Mouse (Mus musculus) stomach, embryonic 15.5 days (tissue): ENCODE measurements around the gene Lhx1. TPM values are rescaled to one million over a fixed set of nuclear protein-coding genes. Genes with fewer than 3 reads are reported as not detected.

Source experiments
- ATAC-seq: fragments of 200-750 bp; cut with Nextera tagmentation; 2 replicates; pipeline ENCODE4 v1.8.0; 2017; ENCODE audit warnings: low read depth, moderate number of reproducible peaks, moderate TSS enrichment; ENCODE audit not compliant: insufficient read depth, low FRiP score
- H3K27ac ChIP-seq: fragments of 300-500 bp; sonication (generic); 2 replicates; pipeline ENCODE4 v1.5.1; 2015; ENCODE audit warnings: mild to moderate bottlenecking, inconsistent platforms
- H3K27me3 ChIP-seq: fragments of 300-500 bp; sonication (generic); replicated peaks from 2 replicates; pipeline ENCODE4 v1.6.1; 2015; ENCODE audit warnings: inconsistent platforms
- H3K36me3 ChIP-seq: fragments of 300-500 bp; sonication (generic); 2 replicates; pipeline ENCODE4 v1.6.1; 2015; ENCODE audit warnings: inconsistent platforms
- H3K4me1 ChIP-seq: fragments of 300-500 bp; sonication (generic); 2 replicates; pipeline ENCODE4 v1.6.1; 2015; ENCODE audit warnings: inconsistent platforms
- H3K4me2 ChIP-seq: fragments of 300-500 bp; sonication (generic); 2 replicates; pipeline ENCODE4 v1.6.1; 2015; ENCODE audit warnings: mild to moderate bottlenecking, inconsistent platforms
- H3K4me3 ChIP-seq: fragments of 300-500 bp; sonication (generic); replicated peaks from 2 replicates; pipeline ENCODE4 v1.5.1; 2015; ENCODE audit warnings: inconsistent platforms
- H3K9ac ChIP-seq: fragments of 300-500 bp; sonication (generic); 2 replicates; pipeline ENCODE4 v1.6.1; 2015; ENCODE audit warnings: inconsistent platforms
- H3K9me3 ChIP-seq: fragments of 300-500 bp; sonication (generic); 2 replicates; pipeline ENCODE4 v1.6.1; 2016; ENCODE audit warnings: inconsistent platforms
- WGBS: fragments of 180-500 bp; shearing (Covaris S2); methylation state at CpG from one replicate; pipeline ENCODE4 v1.1.7; 2015; 5-methylcytosine and 5-hydroxymethylcytosine counted together
- polyA plus RNA-seq: library from polyadenylated mRNA; unstranded; fragments of >200 nt; fragmentation: Nextera tagmentation; extraction: Ambion mirVana; gene quantifications from 2 replicates; pipeline ENCODE4 v1.2.1, GENCODE M21; 2015

The Lhx1 gene
- 0.40 and 0.42 TPM in 2 replicates for polyA plus RNA-seq

GRCm38 (mm10) chr11:84525421-84526274 lies at the start of gene Lhx1:
Gene Lhx1, minus strand, starts transcription at chr11:84525535.
- Histone ChIP-seq H3K27ac (no peak within 1 kb of the TSS), H3K9ac (no peak within 1 kb of the TSS), H3K4me2 (peak within 1 kb of the TSS; percentile 85), H3K27me3 (peaks cover 98% of the 10 kb centered on the region), H3K9me3 (no peaks in the 10 kb centered on the region), H3K36me3 (no peaks in the 10 kb centered on the region), H3K4me3 (peak within 1 kb of the TSS; percentile 41), H3K4me1 (peaks cover 41% of the 10 kb centered on the region)
- WGBS = under 1% methylated on average over 64 of the region's 64 CpGs
- ATAC-seq = no peak

- no peaks in the 10 kb centered on the region for H3K36me3 ChIP-seq
- H3K4me1 ChIP-seq = no peaks in the 10 kb centered on the region
- no peak overlapping the region for H3K27ac ChIP-seq
- H3K4me3 ChIP-seq = no peak overlapping the region
- H3K27me3 ChIP-seq = no peaks in the 10 kb centered on the region
- WGBS = 49% methylated on average over 8 of the region's 8 CpGs
- H3K4me2 ChIP-seq = no peak overlapping the region
- H3K9me3 ChIP-seq = no peaks in the 10 kb centered on the region
- no peak for ATAC-seq
- H3K9ac ChIP-seq = no peak overlapping the region
Measured at GRCm38 (mm10) chr11:84574834-84575233, 49.5 kb upstream of the Lhx1 start.

GRCm38 (mm10) chr11:84573637-84574036 lies 48.3 kb upstream of the Lhx1 start:
- Histone ChIP-seq H3K36me3 (no peaks in the 10 kb centered on the region), H3K4me3 (no peak overlapping the region), H3K9ac (no peak overlapping the region), H3K9me3 (no peaks in the 10 kb centered on the region), H3K4me1 (no peaks in the 10 kb centered on the region), H3K27me3 (no peaks in the 10 kb centered on the region; the same call in 1 of the 2 replicates), H3K4me2 (no peak overlapping the region), H3K27ac (no peak overlapping the region)
- ATAC-seq = no peak
- 70% methylated on average over 8 of the region's 8 CpGs for WGBS

DNA sequence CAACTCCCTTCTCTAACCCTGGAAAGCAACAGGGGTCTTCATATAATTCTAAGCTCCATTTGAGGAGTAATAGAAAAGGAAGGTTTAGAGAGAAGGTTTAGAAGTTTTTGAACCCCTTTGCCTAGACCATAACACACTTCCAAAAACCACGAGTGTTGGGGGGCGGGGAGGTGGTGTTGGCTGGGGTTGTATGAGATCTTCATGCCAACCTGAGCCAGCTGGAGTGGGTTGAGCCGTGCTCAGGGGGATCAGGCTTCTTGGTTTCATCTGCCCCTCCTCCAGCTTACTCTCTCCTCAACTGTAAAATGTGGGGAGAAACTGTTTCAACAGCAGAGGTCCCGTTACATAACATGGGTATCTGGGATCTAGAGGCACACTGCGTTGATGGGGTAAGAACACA lies 45.5 kb upstream of the Lhx1 start:
- WGBS = 57% methylated on average over 5 of the region's 5 CpGs
- ATAC-seq = no peak
- Histone ChIP-seq H3K36me3 (no peaks in the 10 kb centered on the region), H3K4me2 (no peak overlapping the region), H3K9me3 (no peaks in the 10 kb centered on the region), H3K4me1 (no peaks in the 10 kb centered on the region), H3K27ac (no peak overlapping the region), H3K9ac (no peak overlapping the region), H3K27me3 (no peaks in the 10 kb centered on the region; the same call in 1 of the 2 replicates), H3K4me3 (no peak overlapping the region)

DNA sequence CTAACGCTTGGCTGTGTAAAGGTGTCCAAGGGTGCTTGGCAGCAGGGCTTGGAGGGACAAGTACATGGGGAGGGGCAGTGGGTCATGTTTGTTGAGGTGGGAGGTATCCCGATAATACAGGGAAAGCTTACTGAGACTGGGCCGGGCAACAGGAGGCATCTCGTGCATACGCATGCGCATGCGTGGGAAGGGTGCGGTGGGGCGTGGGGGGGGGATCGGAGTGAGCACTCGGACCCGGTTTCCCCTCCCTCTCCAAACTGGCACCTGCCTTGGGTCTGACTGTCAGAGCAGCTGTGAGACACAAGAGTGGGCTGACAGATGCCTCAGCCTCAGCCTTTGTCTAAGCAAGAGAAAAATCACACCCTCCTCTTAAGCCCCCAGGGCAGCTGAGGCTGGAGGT lies 45.1 kb upstream of the Lhx1 start:
- H3K9ac ChIP-seq = no peak overlapping the region
- 42% methylated on average over 12 of the region's 12 CpGs for WGBS

GRCm38 (mm10) chr11:84569052-84569751 lies 43.9 kb upstream of the Lhx1 start:
- WGBS = 51% methylated on average over 7 of the region's 8 CpGs

More for the DNA sequence above, 45.1 kb upstream of the Lhx1 start:
- no peak overlapping the region for H3K4me3 ChIP-seq
- no peak for ATAC-seq
- H3K4me2 ChIP-seq = no peak overlapping the region; the same call in 1 of the 2 replicates
- H3K4me1 ChIP-seq = no peaks in the 10 kb centered on the region
- H3K9me3 ChIP-seq = no peaks in the 10 kb centered on the region
- no peaks in the 10 kb centered on the region; the same call in 1 of the 2 replicates for H3K27me3 ChIP-seq
- H3K27ac ChIP-seq = no peak overlapping the region
- no peaks in the 10 kb centered on the region for H3K36me3 ChIP-seq

DNA sequence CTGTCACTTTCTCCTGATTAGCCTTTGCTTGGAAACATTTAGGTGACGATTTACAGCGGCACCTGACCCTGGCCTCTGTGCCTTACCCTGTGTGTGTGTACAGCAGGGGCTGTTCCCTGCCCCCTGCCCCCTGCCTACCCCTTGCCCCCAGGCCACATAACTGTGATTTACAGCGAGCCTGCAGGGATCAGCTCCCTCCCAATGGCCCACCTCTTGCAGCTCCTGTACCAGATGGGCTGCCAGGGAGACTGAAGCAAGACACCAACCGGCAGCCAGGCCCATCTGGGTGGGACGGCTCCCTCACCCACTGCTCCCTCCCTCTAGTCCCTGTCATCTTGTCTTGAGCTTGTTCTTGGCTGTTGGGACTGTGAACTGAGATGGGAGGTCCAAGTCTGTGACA lies 43.1 kb upstream of the Lhx1 start:
- H3K9ac ChIP-seq = no peak overlapping the region
- H3K4me1 ChIP-seq = no peaks in the 10 kb centered on the region
- no peak overlapping the region for H3K4me3 ChIP-seq
- no peaks in the 10 kb centered on the region for H3K36me3 ChIP-seq
- H3K9me3 ChIP-seq = no peaks in the 10 kb centered on the region
- H3K27me3 ChIP-seq = no peaks in the 10 kb centered on the region; the same call in 1 of the 2 replicates
- H3K4me2 ChIP-seq = no peak overlapping the region
- WGBS = 28% methylated on average over 5 of the region's 5 CpGs
- H3K27ac ChIP-seq = no peak overlapping the region
- no peak for ATAC-seq

More at GRCm38 (mm10) chr11:84569052-84569751, 43.9 kb upstream of the Lhx1 start:
- no peak for ATAC-seq
- Histone ChIP-seq H3K9ac (no peak overlapping the region), H3K4me1 (no peaks in the 10 kb centered on the region), H3K4me3 (no peak overlapping the region), H3K9me3 (no peaks in the 10 kb centered on the region), H3K4me2 (no peak overlapping the region), H3K27ac (no peak overlapping the region), H3K36me3 (no peaks in the 10 kb centered on the region), H3K27me3 (no peaks in the 10 kb centered on the region; the same call in 1 of the 2 replicates)

DNA sequence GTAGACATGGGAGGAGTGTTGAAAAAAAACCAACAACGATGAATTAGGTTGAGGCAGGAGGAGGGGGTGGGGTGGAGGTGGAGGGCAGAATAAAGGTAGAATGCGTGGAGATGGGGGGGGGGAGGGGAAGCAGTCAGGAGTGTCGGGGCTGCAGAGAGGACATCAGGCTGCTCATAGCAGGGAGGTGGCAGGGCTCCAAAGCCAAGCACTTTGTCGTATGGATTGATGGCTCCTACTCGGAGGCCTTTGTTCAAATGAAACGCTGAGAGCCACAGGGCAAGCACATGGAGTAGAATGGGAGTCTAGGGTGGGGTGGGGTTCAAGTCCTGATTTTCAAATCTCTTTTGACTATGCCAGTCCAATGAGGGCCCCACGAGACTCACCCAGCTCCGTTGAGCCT lies 41.4 kb upstream of the Lhx1 start:
- 42% methylated on average over 8 of the region's 8 CpGs for WGBS
- no peak overlapping the region for H3K4me3 ChIP-seq
- no peak overlapping the region for H3K27ac ChIP-seq
- H3K4me2 ChIP-seq = no peak overlapping the region
- no peak overlapping the region for H3K9ac ChIP-seq
- no peaks in the 10 kb centered on the region for H3K36me3 ChIP-seq
- no peak for ATAC-seq
- no peaks in the 10 kb centered on the region for H3K4me1 ChIP-seq
- H3K9me3 ChIP-seq = no peaks in the 10 kb centered on the region
- H3K27me3 ChIP-seq = no peaks in the 10 kb centered on the region; the same call in 1 of the 2 replicates

DNA sequence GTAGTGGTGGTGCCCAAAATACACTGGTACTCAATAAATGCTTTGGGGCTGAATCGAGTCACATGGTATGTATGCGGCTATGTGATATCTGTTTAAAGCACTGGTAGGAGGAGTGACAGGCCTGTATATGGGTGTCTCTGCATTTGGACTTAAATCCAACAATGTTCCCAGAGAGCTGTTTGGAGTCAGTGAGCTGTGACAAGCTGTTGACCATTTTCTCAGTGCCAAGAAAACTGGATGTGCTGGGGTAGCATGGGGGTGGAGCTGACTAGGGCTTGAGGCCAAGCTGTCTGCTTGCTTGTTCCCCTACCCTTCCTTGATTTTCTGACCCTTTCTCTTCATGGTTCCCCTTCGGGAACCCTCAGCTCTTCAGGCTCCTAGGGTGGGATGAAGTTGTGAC lies 39.9 kb upstream of the Lhx1 start:
- H3K4me3 ChIP-seq = no peak overlapping the region
- no peak overlapping the region for H3K4me2 ChIP-seq
- no peak overlapping the region for H3K27ac ChIP-seq
- H3K9me3 ChIP-seq = no peaks in the 10 kb centered on the region
- no peaks in the 10 kb centered on the region; the same call in 1 of the 2 replicates for H3K27me3 ChIP-seq
- no peaks in the 10 kb centered on the region for H3K36me3 ChIP-seq
- ATAC-seq = no peak
- no peak overlapping the region for H3K9ac ChIP-seq
- WGBS = 82% methylated on average over 3 of the region's 3 CpGs
- H3K4me1 ChIP-seq = no peaks in the 10 kb centered on the region

- WGBS = 48% methylated on average over 7 of the region's 7 CpGs
- no peak overlapping the region for H3K4me2 ChIP-seq
- no peaks in the 10 kb centered on the region for H3K36me3 ChIP-seq
- no peaks in the 10 kb centered on the region for H3K9me3 ChIP-seq
- no peaks in the 10 kb centered on the region for H3K4me1 ChIP-seq
- no peaks in the 10 kb centered on the region; the same call in 1 of the 2 replicates for H3K27me3 ChIP-seq
- no peak for ATAC-seq
- H3K27ac ChIP-seq = no peak overlapping the region
- H3K4me3 ChIP-seq = no peak overlapping the region
- H3K9ac ChIP-seq = no peak overlapping the region
Measured at GRCm38 (mm10) chr11:84563360-84563759, 38.0 kb upstream of the Lhx1 start.

DNA sequence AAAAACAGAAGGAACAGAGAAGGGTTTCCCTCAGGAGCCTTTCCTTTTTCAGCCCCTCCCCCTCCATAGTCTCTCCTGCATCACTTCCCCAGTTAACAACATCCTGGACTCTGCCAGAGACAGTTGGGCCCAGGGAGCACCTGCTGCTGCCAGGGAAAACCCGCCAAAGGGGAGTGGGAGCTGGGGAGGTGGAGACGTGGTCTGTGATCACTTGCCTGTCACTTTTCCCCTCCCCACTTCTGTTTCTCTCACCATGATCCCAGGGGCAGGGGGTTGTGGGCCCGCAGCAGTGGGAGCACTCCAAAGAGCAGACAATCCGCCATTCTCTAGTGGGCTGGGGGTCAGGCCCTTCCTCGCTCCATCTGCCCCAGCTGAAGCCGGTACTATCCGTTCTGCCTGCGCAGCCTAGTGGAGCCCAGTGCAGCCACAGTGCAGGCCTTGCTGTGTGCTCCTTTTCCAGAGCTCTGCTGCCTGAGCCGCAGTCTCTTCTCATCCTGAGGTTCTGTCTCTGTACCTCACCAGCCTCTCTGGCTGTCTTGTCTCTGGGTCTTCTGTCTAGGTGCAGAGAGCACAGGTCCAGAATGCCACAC lies 37.5 kb upstream of the Lhx1 start:
- Histone ChIP-seq H3K4me3 (no peak overlapping the region), H3K27me3 (no peaks in the 10 kb centered on the region), H3K9ac (no peak overlapping the region), H3K36me3 (no peaks in the 10 kb centered on the region), H3K9me3 (no peaks in the 10 kb centered on the region), H3K4me1 (no peaks in the 10 kb centered on the region), H3K4me2 (no peak overlapping the region), H3K27ac (no peak overlapping the region)
- WGBS = 32% methylated on average over 9 of the region's 9 CpGs
- ATAC-seq = no peak

DNA sequence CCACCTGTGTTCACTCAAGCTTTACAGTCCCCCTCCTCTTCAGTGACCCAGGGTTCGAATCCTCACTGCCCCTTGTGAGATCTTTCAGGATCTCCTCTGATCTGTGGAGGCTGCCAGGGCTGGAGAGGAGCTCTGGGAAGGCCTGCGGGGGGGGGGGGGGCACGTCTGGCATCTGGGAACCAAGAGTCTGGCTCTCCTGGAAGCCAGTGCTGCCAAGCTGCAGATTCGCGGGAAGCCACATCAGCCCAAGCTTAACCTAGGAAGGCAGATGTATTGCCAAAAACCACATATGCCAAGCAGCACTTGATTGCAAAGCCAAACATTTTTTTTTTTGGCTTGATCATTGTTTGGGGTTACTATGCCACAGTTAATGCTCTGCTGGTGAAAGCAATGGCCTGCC lies 36.2 kb upstream of the Lhx1 start:
- Histone ChIP-seq H3K4me3 (no peak overlapping the region), H3K27ac (no peak overlapping the region)

More for the DNA sequence above, 36.2 kb upstream of the Lhx1 start:
- H3K4me2 ChIP-seq = no peak overlapping the region
- no peaks in the 10 kb centered on the region for H3K9me3 ChIP-seq
- no peaks in the 10 kb centered on the region for H3K36me3 ChIP-seq
- H3K9ac ChIP-seq = no peak overlapping the region
- H3K27me3 ChIP-seq = no peaks in the 10 kb centered on the region
- no peak for ATAC-seq
- WGBS = 62% methylated on average over 5 of the region's 5 CpGs
- no peaks in the 10 kb centered on the region for H3K4me1 ChIP-seq
